ENCODE assay signal across 8 mouse cellular contexts in genomic region chr11:88187417-88188133, GRCm38 (mm10). TPM values are rescaled to one million over a fixed set of nuclear protein-coding genes. Genes with fewer than 3 reads are reported as not detected.
DNase-seq lines count a peak whose midpoint lies in the region; ATAC-seq lines count a peak whose summit lies in the region.

No protein-coding gene starts in this region.

- ATAC-seq in embryonic facial prominence, embryonic 12.5 days (ENCODE audit: insufficient number of reproducible peaks, insufficient read depth, low FRiP score, low TSS enrichment): peak; percentile 70
- peak; percentile 87 for ATAC-seq in limb, embryonic 13.5 days (ENCODE audit: low FRiP score, low read depth)
- peak; percentile 92 for ATAC-seq in midbrain, embryonic 15.5 days (replicated peaks)

- H3K36me3 ChIP-seq in embryonic facial prominence, embryonic 12.5 days: peaks cover 28% of the 10 kb centered on the region; the same call in 1 of the 2 replicates
- H3K36me3 ChIP-seq in limb, embryonic 13.5 days: peaks cover 28% of the 10 kb centered on the region
- H3K36me3 ChIP-seq in midbrain, embryonic 15.5 days (replicated peaks): peaks cover 11% of the 10 kb centered on the region; the same call in 1 of the 2 replicates

- H3K4me2 ChIP-seq in embryonic facial prominence, embryonic 12.5 days (replicated peaks): peak overlapping the region; percentile 43
- peak overlapping the region; percentile 54 for H3K4me2 ChIP-seq in limb, embryonic 13.5 days (replicated peaks)
- peak overlapping the region; percentile 44 for H3K4me2 ChIP-seq in midbrain, embryonic 15.5 days

- peak; percentile 81 to 85 for DNase-seq in urinary bladder, adult 18-20 months (ENCODE audit: low spot score in 2 of 2)
- no peak for DNase-seq in urinary bladder, postnatal 10 days (ENCODE audit: low spot score)
- peak; percentile 88 for DNase-seq in heart, adult 8-10 months (ENCODE audit: low spot score)
- peak; percentile 94 for DNase-seq in kidney, adult 9 months
- peak; percentile 72 to 77 for DNase-seq in spleen, adult 18-20 months

- peak overlapping the region; percentile 13; the same call in 1 of the 2 replicates for H3K4me3 ChIP-seq in embryonic facial prominence, embryonic 12.5 days
- peak overlapping the region; percentile 16 for H3K4me3 ChIP-seq in limb, embryonic 13.5 days
- peak overlapping the region; percentile 16; the same call in 1 of the 2 replicates for H3K4me3 ChIP-seq in midbrain, embryonic 15.5 days

- no peaks in the 10 kb centered on the region for H3K9me3 ChIP-seq in embryonic facial prominence, embryonic 12.5 days
- no peaks in the 10 kb centered on the region for H3K9me3 ChIP-seq in limb, embryonic 13.5 days
- no peaks in the 10 kb centered on the region for H3K9me3 ChIP-seq in midbrain, embryonic 15.5 days

- H3K4me1 ChIP-seq in embryonic facial prominence, embryonic 12.5 days: peaks cover 26% of the 10 kb centered on the region
- H3K4me1 ChIP-seq in limb, embryonic 13.5 days: peaks cover 39% of the 10 kb centered on the region
- peaks cover 21% of the 10 kb centered on the region for H3K4me1 ChIP-seq in midbrain, embryonic 15.5 days

- peak overlapping the region; percentile 61 for H3K27ac ChIP-seq in embryonic facial prominence, embryonic 12.5 days
- H3K27ac ChIP-seq in limb, embryonic 13.5 days: peak overlapping the region; percentile 83
- H3K27ac ChIP-seq in midbrain, embryonic 15.5 days: peak overlapping the region; percentile 78

- WGBS in embryonic facial prominence, embryonic 12.5 days: 11% methylated on average over 25 of the region's 25 CpGs
- 6% methylated on average over 25 of the region's 25 CpGs for WGBS in limb, embryonic 13.5 days
- WGBS in midbrain, embryonic 15.5 days: 9% methylated on average over 25 of the region's 25 CpGs

- H3K27me3 ChIP-seq in embryonic facial prominence, embryonic 12.5 days: peaks cover 17% of the 10 kb centered on the region
- H3K27me3 ChIP-seq in limb, embryonic 13.5 days: peaks cover 22% of the 10 kb centered on the region
- H3K27me3 ChIP-seq in midbrain, embryonic 15.5 days (replicated peaks): peaks cover 12% of the 10 kb centered on the region

- no peak overlapping the region for H3K9ac ChIP-seq in embryonic facial prominence, embryonic 12.5 days
- H3K9ac ChIP-seq in limb, embryonic 13.5 days: peak overlapping the region; percentile 46
- H3K9ac ChIP-seq in midbrain, embryonic 15.5 days: peak overlapping the region; percentile 32

RNA-seq across cellular contexts. Expression of gene Mrps23, which starts 16.6 kb away (rescaled TPM):
- 63.2 and 65.3 TPM in 2 replicates for polyA plus RNA-seq in embryonic facial prominence, embryonic 12.5 days (2016; fragmentation: Nextera tagmentation; extraction: Ambion mirVana)
- total RNA-seq in heart, adult 8-10 months (2022): 100 to 1,000 TPM; 301 to 345 (median 322) TPM
- polyA plus RNA-seq in limb, embryonic 13.5 days (2015; fragmentation: Nextera tagmentation; extraction: Ambion mirVana): 54.8 and 55.5 TPM in 2 replicates
- polyA plus RNA-seq in midbrain, embryonic 15.5 days (2015; fragmentation: Nextera tagmentation; extraction: Ambion mirVana): 60.6 and 62.4 TPM in 2 replicates
